Mouse (Mus musculus): ENCODE measurements around the gene Ptprm.

DNA sequence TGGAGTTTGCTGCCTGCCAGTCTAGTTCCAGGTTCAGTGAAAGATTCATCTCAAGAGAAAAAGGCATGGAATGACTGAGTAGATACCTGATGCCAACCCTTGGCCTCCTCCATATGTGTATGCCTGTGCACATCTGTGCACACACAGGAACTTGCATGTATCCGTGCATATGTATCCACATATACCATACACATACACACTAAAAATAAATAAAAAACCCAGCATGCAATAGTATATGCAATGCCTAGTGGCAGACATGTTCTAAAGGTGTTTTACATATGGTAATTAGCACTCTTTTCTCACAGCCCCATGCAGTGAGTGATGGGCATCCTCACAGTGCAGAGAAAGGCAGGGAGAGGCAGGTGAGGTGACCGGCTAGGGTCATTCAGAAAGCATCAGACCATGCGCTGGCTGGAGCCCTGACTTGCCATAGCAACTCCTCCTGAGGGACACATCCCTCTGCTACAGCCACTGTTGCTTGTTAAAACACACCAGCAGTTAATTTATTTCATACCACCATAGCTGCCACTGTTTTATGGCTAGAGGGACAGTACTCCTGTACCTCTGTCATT is 734.9 kb downstream of the Ptprm start:
- TF ChIP-seq EP300 (IDR thresholded peaks at IDR 0.05) (no peak), CTCF (IDR thresholded peaks at IDR 0.05) (no peak)
